Mouse (Mus musculus): ENCODE data around the gene Plin1.

DNA sequence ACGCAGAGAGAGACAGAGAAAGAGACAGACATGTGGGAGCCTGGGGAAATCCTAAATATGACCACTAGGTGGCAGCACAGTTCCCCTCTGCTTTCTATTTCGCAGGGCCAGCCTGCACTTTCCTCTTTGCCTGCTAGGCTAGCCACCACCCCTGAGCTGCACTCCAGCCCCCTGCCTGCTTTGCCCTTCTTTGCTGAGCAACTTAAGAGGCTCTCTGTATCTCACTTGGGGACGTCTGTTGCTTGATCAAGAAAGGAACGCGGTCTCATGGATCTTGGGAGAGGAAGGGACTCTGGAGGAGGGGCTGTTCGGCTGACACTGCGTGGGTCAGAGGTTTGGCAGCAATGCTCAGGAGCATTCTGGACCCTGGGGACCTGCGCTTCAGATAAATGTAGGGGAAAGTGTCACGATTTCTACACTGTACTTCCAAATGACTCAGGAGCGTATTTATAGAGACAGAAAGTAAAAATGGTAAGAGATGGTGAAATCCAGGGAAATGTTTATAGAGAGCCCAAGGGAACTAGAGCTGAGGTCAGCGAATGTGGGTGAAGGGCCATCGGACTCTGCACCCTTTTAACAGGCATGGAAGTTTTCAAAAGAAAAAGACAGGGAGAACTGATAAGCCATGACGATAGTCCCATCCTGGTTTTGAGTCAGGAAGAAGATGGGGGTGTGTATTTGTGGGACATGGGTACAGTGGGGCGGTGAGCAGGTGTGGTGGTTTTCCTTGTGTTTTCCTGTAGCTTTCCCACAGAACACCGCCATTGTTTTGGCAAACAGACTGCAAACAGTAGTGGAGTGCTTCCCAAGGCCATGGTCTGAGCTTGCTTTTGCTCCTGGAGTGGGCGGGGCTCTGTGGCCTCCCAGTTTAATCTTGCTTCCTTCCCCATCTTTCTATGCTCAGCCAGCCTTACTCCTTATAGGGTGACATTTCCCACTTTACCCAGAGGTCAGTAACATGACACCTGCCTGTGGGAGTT, 48.2 kb upstream of the Plin1 start:
- TF ChIP-seq CTCF (conservative IDR thresholded peaks at IDR 0.05; ENCODE audit: insufficient read depth, insufficient read length, low read depth, low read length) (peak; percentile 91), POLR2A (IDR thresholded peaks at IDR 0.05; ENCODE audit: low read depth, low read length) (no peak)
